Mouse (Mus musculus): ENCODE measurements at regions not wholly inside any gene's neighbourhood (a gene's known extent, or its start where the extent isn't known, plus 50 kb on each side); places are given as distances from the start of the nearest gene placed in this dataset.

- no peak for TF ChIP-seq POLR2A (IDR thresholded peaks at IDR 0.05; ENCODE audit: borderline replicate concordance, extremely low read depth, low read depth, low read length)
- no peak for TF ChIP-seq CTCF (IDR thresholded peaks at IDR 0.05; ENCODE audit: insufficient read depth, low read length)
These were observed 53.0 kb upstream of the Cpm start for GRCm38 (mm10) chr10:117576154-117576859.
